Mouse (Mus musculus) right cerebral cortex, postnatal 10 days (tissue): ENCODE data around the gene Hcrtr2.

Experiments
- DNase-seq, 2 experiments: peaks; one replicate each; pipeline ENCODE4 v3.0.0; 2021; ENCODE audit warnings: low spot score in 2 of 2

Gene Hcrtr2

GRCm38 (mm10) chr9:76323756-76324155 is at the start of gene Hcrtr2:
Hcrtr2 (minus strand) TSS chr9:76323856.
- no peak for DNase-seq

GRCm38 (mm10) chr9:76364874-76365273 is 41.2 kb upstream of the Hcrtr2 start:
- DNase-seq = no peak

GRCm38 (mm10) chr9:76360374-76360773 is 36.7 kb upstream of the Hcrtr2 start:
- DNase-seq = no peak

- DNase-seq = no peak
Measured at GRCm38 (mm10) chr9:76352346-76352745, 28.7 kb upstream of the Hcrtr2 start.

GRCm38 (mm10) chr9:76347298-76347697 is 23.6 kb upstream of the Hcrtr2 start:
- no peak for DNase-seq

GRCm38 (mm10) chr9:76331081-76331480 is 7.4 kb upstream of the Hcrtr2 start:
- peak; percentile 48 to 69 for DNase-seq

- peak; percentile 53 to 65 for DNase-seq
Measured at GRCm38 (mm10) chr9:76323186-76323701, 412 bp downstream of the Hcrtr2 start.

GRCm38 (mm10) chr9:76322122-76323052 is 1.3 kb downstream of the Hcrtr2 start:
- peak in 1 of 2 experiments; percentile 23 for DNase-seq

- DNase-seq = no peak
Measured at GRCm38 (mm10) chr9:76321589-76321988, 2.1 kb downstream of the Hcrtr2 start.

GRCm38 (mm10) chr9:76320755-76321154 is 2.9 kb downstream of the Hcrtr2 start:
- no peak for DNase-seq

- DNase-seq = no peak
Measured at GRCm38 (mm10) chr9:76318302-76318701, 5.4 kb downstream of the Hcrtr2 start.

GRCm38 (mm10) chr9:76315096-76315495 is 8.6 kb downstream of the Hcrtr2 start:
- no peak for DNase-seq

- DNase-seq = no peak
Measured at GRCm38 (mm10) chr9:76313921-76314320, 9.7 kb downstream of the Hcrtr2 start.

GRCm38 (mm10) chr9:76312221-76312620 is 11.4 kb downstream of the Hcrtr2 start:
- no peak for DNase-seq

GRCm38 (mm10) chr9:76291384-76291783 is 32.3 kb downstream of the Hcrtr2 start:
- DNase-seq = no peak

GRCm38 (mm10) chr9:76270886-76271285 is 52.8 kb downstream of the Hcrtr2 start:
- DNase-seq = no peak

- DNase-seq = no peak
Measured at GRCm38 (mm10) chr9:76257731-76258130, 65.9 kb downstream of the Hcrtr2 start.

GRCm38 (mm10) chr9:76252544-76252943 is 71.1 kb downstream of the Hcrtr2 start:
- no peak for DNase-seq

GRCm38 (mm10) chr9:76252109-76252508 is 71.5 kb downstream of the Hcrtr2 start:
- DNase-seq = no peak

GRCm38 (mm10) chr9:76242322-76242721 is 81.3 kb downstream of the Hcrtr2 start:
- no peak for DNase-seq

- DNase-seq = no peak
Measured at GRCm38 (mm10) chr9:76237946-76238345, 85.7 kb downstream of the Hcrtr2 start.

GRCm38 (mm10) chr9:76237243-76237642 is 86.4 kb downstream of the Hcrtr2 start:
- no peak for DNase-seq

- peak; percentile 73 to 79 for DNase-seq
Measured at GRCm38 (mm10) chr9:76236626-76237025, 87.0 kb downstream of the Hcrtr2 start.
